Mouse (Mus musculus): ENCODE measurements at regions not wholly inside any gene's neighbourhood (a gene's known extent, or its start where the extent isn't known, plus 50 kb on each side); places are given as distances from the start of the nearest gene placed in this dataset.

GRCm38 (mm10) chr1:119304470-119304980 is 117.5 kb downstream of the Inhbb start:
- Histone ChIP-seq H3K27ac (replicated peaks; ENCODE audit: insufficient read depth, low read depth, low read length) (no peak overlapping the region), H3K9ac (ENCODE audit: low read depth, low read length) (no peak overlapping the region), H3K4me3 (ENCODE audit: insufficient read depth, low read depth, low read length) (no peak overlapping the region), H3K36me3 (ENCODE audit: control insufficient read depth, insufficient read depth, low read length) (no peaks in the 10 kb centered on the region), H3K27me3 (ENCODE audit: control insufficient read depth, insufficient read depth, low read length) (no peaks in the 10 kb centered on the region), H3K4me1 (ENCODE audit: control insufficient read depth, insufficient read depth, low read length) (peaks cover 8% of the 10 kb centered on the region), H3K79me2 (ENCODE audit: control insufficient read depth, insufficient read depth, low read length) (no peaks in the 10 kb centered on the region)
- DNase-seq (ENCODE audit: extremely low read depth, low read depth, low spot score) = no peak
- 81% methylated on average over 9 of the region's 9 CpGs for WGBS
- TF ChIP-seq POLR2A (IDR thresholded peaks at IDR 0.05; ENCODE audit: extremely low read depth, insufficient read depth, low read length) (no peak), CTCF (IDR thresholded peaks at IDR 0.05; ENCODE audit: low read depth, low read length) (no peak)

- Histone ChIP-seq H3K27ac (replicated peaks; ENCODE audit: insufficient read depth, low read depth, low read length) (no peak overlapping the region), H3K36me3 (ENCODE audit: control insufficient read depth, insufficient read depth, low read length) (no peaks in the 10 kb centered on the region), H3K79me2 (ENCODE audit: control insufficient read depth, insufficient read depth, low read length) (no peaks in the 10 kb centered on the region), H3K27me3 (ENCODE audit: control insufficient read depth, insufficient read depth, low read length) (no peaks in the 10 kb centered on the region), H3K4me1 (ENCODE audit: control insufficient read depth, insufficient read depth, low read length) (peaks cover 8% of the 10 kb centered on the region), H3K9ac (ENCODE audit: low read depth, low read length) (no peak overlapping the region), H3K4me3 (ENCODE audit: insufficient read depth, low read depth, low read length) (no peak overlapping the region)
- TF ChIP-seq POLR2A (IDR thresholded peaks at IDR 0.05; ENCODE audit: extremely low read depth, insufficient read depth, low read length) (no peak), CTCF (IDR thresholded peaks at IDR 0.05; ENCODE audit: low read depth, low read length) (no peak)
- 22% methylated on average over 7 of the region's 7 CpGs for WGBS
- DNase-seq (ENCODE audit: extremely low read depth, low read depth, low spot score) = peak; percentile 83
Measured at GRCm38 (mm10) chr1:119302349-119302995, 119.6 kb downstream of the Inhbb start.

GRCm38 (mm10) chr1:119301931-119302330 is 120.1 kb downstream of the Inhbb start:
- no peak overlapping the region for H3K4me3 ChIP-seq (ENCODE audit: insufficient read depth, low read depth, low read length)
- peaks cover 8% of the 10 kb centered on the region for H3K4me1 ChIP-seq (ENCODE audit: control insufficient read depth, insufficient read depth, low read length)
- H3K27me3 ChIP-seq (ENCODE audit: control insufficient read depth, insufficient read depth, low read length) = no peaks in the 10 kb centered on the region
- H3K36me3 ChIP-seq (ENCODE audit: control insufficient read depth, insufficient read depth, low read length) = no peaks in the 10 kb centered on the region
- no peak for TF ChIP-seq POLR2A (IDR thresholded peaks at IDR 0.05; ENCODE audit: extremely low read depth, insufficient read depth, low read length)
- TF ChIP-seq CTCF (IDR thresholded peaks at IDR 0.05; ENCODE audit: low read depth, low read length) = no peak
- H3K9ac ChIP-seq (ENCODE audit: low read depth, low read length) = no peak overlapping the region
- no peaks in the 10 kb centered on the region for H3K79me2 ChIP-seq (ENCODE audit: control insufficient read depth, insufficient read depth, low read length)
- H3K27ac ChIP-seq (replicated peaks; ENCODE audit: insufficient read depth, low read depth, low read length) = no peak overlapping the region
- no peak for DNase-seq (ENCODE audit: extremely low read depth, low read depth, low spot score)
- 71% methylated on average over 7 of the region's 7 CpGs for WGBS

GRCm38 (mm10) chr1:119301258-119301657 is 120.8 kb downstream of the Inhbb start:
- Histone ChIP-seq H3K27me3 (ENCODE audit: control insufficient read depth, insufficient read depth, low read length) (no peaks in the 10 kb centered on the region), H3K4me1 (ENCODE audit: control insufficient read depth, insufficient read depth, low read length) (peaks cover 8% of the 10 kb centered on the region), H3K36me3 (ENCODE audit: control insufficient read depth, insufficient read depth, low read length) (no peaks in the 10 kb centered on the region), H3K9ac (ENCODE audit: low read depth, low read length) (no peak overlapping the region), H3K27ac (replicated peaks; ENCODE audit: insufficient read depth, low read depth, low read length) (no peak overlapping the region), H3K4me3 (ENCODE audit: insufficient read depth, low read depth, low read length) (no peak overlapping the region), H3K79me2 (ENCODE audit: control insufficient read depth, insufficient read depth, low read length) (no peaks in the 10 kb centered on the region)
- TF ChIP-seq CTCF (IDR thresholded peaks at IDR 0.05; ENCODE audit: low read depth, low read length) (no peak), POLR2A (IDR thresholded peaks at IDR 0.05; ENCODE audit: extremely low read depth, insufficient read depth, low read length) (no peak)
- WGBS = 90% methylated on average over 11 of the region's 11 CpGs
- no peak for DNase-seq (ENCODE audit: extremely low read depth, low read depth, low spot score)

GRCm38 (mm10) chr1:119299842-119300752 is 122.0 kb downstream of the Inhbb start:
- Histone ChIP-seq H3K9ac (ENCODE audit: low read depth, low read length) (no peak overlapping the region), H3K27me3 (ENCODE audit: control insufficient read depth, insufficient read depth, low read length) (no peaks in the 10 kb centered on the region), H3K27ac (replicated peaks; ENCODE audit: insufficient read depth, low read depth, low read length) (no peak overlapping the region), H3K36me3 (ENCODE audit: control insufficient read depth, insufficient read depth, low read length) (no peaks in the 10 kb centered on the region), H3K79me2 (ENCODE audit: control insufficient read depth, insufficient read depth, low read length) (no peaks in the 10 kb centered on the region), H3K4me3 (ENCODE audit: insufficient read depth, low read depth, low read length) (no peak overlapping the region), H3K4me1 (ENCODE audit: control insufficient read depth, insufficient read depth, low read length) (peaks cover 13% of the 10 kb centered on the region)
- 48% methylated on average over 12 of the region's 12 CpGs for WGBS
- TF ChIP-seq POLR2A (IDR thresholded peaks at IDR 0.05; ENCODE audit: extremely low read depth, insufficient read depth, low read length) (no peak), CTCF (IDR thresholded peaks at IDR 0.05; ENCODE audit: low read depth, low read length) (no peak)
- peak; percentile 71 for DNase-seq (ENCODE audit: extremely low read depth, low read depth, low spot score)
